Mouse (Mus musculus): ENCODE data around the gene Tnrc18. TPM values are rescaled to one million over a fixed set of nuclear protein-coding genes. Genes with fewer than 3 reads are reported as not detected.

Tnrc18 gene
- polyA plus RNA-seq, 1 experiment: 48.6 TPM

GRCm38 (mm10) chr5:142696258-142696657 is 121.2 kb downstream of the Tnrc18 start:
- Histone ChIP-seq H3K27ac (ENCODE audit: control insufficient read depth, insufficient read depth, low read length) (no peak overlapping the region), H3K27me3 (ENCODE audit: control insufficient read depth, insufficient read depth, low read length) (peaks cover 2% of the 10 kb centered on the region; the same call in 1 of the 2 replicates), H3K4me1 (replicated peaks; ENCODE audit: control insufficient read depth, insufficient read depth, low read length) (no peaks in the 10 kb centered on the region), H3K4me3 (ENCODE audit: control insufficient read depth, insufficient read depth, low read length) (no peak overlapping the region), H3K36me3 (ENCODE audit: control insufficient read depth, insufficient read depth, low read length) (no peaks in the 10 kb centered on the region)
- no peak for DNase-seq
- TF ChIP-seq CTCF (IDR thresholded peaks at IDR 0.05; ENCODE audit: borderline replicate concordance, control insufficient read depth, extremely low read depth, insufficient read depth, low read length, poor library complexity): no peak
- TF ChIP-seq POLR2A (IDR thresholded peaks at IDR 0.05; ENCODE audit: control insufficient read depth, extremely low read depth, insufficient read depth, low read length, poor library complexity): no peak
- WGBS: 57% methylated on average over 6 of the region's 6 CpGs

GRCm38 (mm10) chr5:142694627-142695340 is 122.7 kb downstream of the Tnrc18 start:
- peak; percentile 26 for DNase-seq
- 4% methylated on average over 12 of the region's 12 CpGs for WGBS
- H3K4me1 ChIP-seq (replicated peaks; ENCODE audit: control insufficient read depth, insufficient read depth, low read length): no peaks in the 10 kb centered on the region
- no peaks in the 10 kb centered on the region for H3K27me3 ChIP-seq (ENCODE audit: control insufficient read depth, insufficient read depth, low read length)
- no peaks in the 10 kb centered on the region for H3K36me3 ChIP-seq (ENCODE audit: control insufficient read depth, insufficient read depth, low read length)
- no peak overlapping the region for H3K27ac ChIP-seq (ENCODE audit: control insufficient read depth, insufficient read depth, low read length)
- no peak overlapping the region for H3K4me3 ChIP-seq (ENCODE audit: control insufficient read depth, insufficient read depth, low read length)
- no peak for TF ChIP-seq CTCF (IDR thresholded peaks at IDR 0.05; ENCODE audit: borderline replicate concordance, control insufficient read depth, extremely low read depth, insufficient read depth, low read length, poor library complexity)
- no peak for TF ChIP-seq POLR2A (IDR thresholded peaks at IDR 0.05; ENCODE audit: control insufficient read depth, extremely low read depth, insufficient read depth, low read length, poor library complexity)

GRCm38 (mm10) chr5:142693738-142694430 is 123.6 kb downstream of the Tnrc18 start:
- no peak for DNase-seq
- Histone ChIP-seq H3K4me3 (ENCODE audit: control insufficient read depth, insufficient read depth, low read length) (no peak overlapping the region), H3K27me3 (ENCODE audit: control insufficient read depth, insufficient read depth, low read length) (no peaks in the 10 kb centered on the region), H3K27ac (ENCODE audit: control insufficient read depth, insufficient read depth, low read length) (no peak overlapping the region), H3K36me3 (ENCODE audit: control insufficient read depth, insufficient read depth, low read length) (no peaks in the 10 kb centered on the region), H3K4me1 (replicated peaks; ENCODE audit: control insufficient read depth, insufficient read depth, low read length) (no peaks in the 10 kb centered on the region)
- no peak for TF ChIP-seq CTCF (IDR thresholded peaks at IDR 0.05; ENCODE audit: borderline replicate concordance, control insufficient read depth, extremely low read depth, insufficient read depth, low read length, poor library complexity)
- no peak for TF ChIP-seq POLR2A (IDR thresholded peaks at IDR 0.05; ENCODE audit: control insufficient read depth, extremely low read depth, insufficient read depth, low read length, poor library complexity)
- 48% methylated on average over 8 of the region's 8 CpGs for WGBS

GRCm38 (mm10) chr5:142692971-142693737 is 124.3 kb downstream of the Tnrc18 start:
- 83% methylated on average over 12 of the region's 12 CpGs for WGBS
- no peak for DNase-seq
- Histone ChIP-seq H3K4me1 (replicated peaks; ENCODE audit: control insufficient read depth, insufficient read depth, low read length) (no peaks in the 10 kb centered on the region), H3K36me3 (ENCODE audit: control insufficient read depth, insufficient read depth, low read length) (no peaks in the 10 kb centered on the region), H3K4me3 (ENCODE audit: control insufficient read depth, insufficient read depth, low read length) (no peak overlapping the region), H3K27me3 (ENCODE audit: control insufficient read depth, insufficient read depth, low read length) (no peaks in the 10 kb centered on the region), H3K27ac (ENCODE audit: control insufficient read depth, insufficient read depth, low read length) (no peak overlapping the region)
- no peak for TF ChIP-seq POLR2A (IDR thresholded peaks at IDR 0.05; ENCODE audit: control insufficient read depth, extremely low read depth, insufficient read depth, low read length, poor library complexity)
- no peak for TF ChIP-seq CTCF (IDR thresholded peaks at IDR 0.05; ENCODE audit: borderline replicate concordance, control insufficient read depth, extremely low read depth, insufficient read depth, low read length, poor library complexity)

GRCm38 (mm10) chr5:142692248-142692647 is 125.2 kb downstream of the Tnrc18 start, which contains the start of gene Slc29a4:
Gene Slc29a4 (plus strand): TSS chr5:142692512.
- no peak within 1 kb of the TSS for H3K27ac ChIP-seq (ENCODE audit: control insufficient read depth, insufficient read depth, low read length)
- 78% methylated on average over 14 of the region's 14 CpGs for WGBS
- no peak for DNase-seq

GRCm38 (mm10) chr5:142690343-142690742 is 127.1 kb downstream of the Tnrc18 start:
- Histone ChIP-seq H3K27me3 (ENCODE audit: control insufficient read depth, insufficient read depth, low read length) (no peaks in the 10 kb centered on the region), H3K27ac (ENCODE audit: control insufficient read depth, insufficient read depth, low read length) (no peak overlapping the region), H3K4me1 (replicated peaks; ENCODE audit: control insufficient read depth, insufficient read depth, low read length) (no peaks in the 10 kb centered on the region), H3K4me3 (ENCODE audit: control insufficient read depth, insufficient read depth, low read length) (no peak overlapping the region), H3K36me3 (ENCODE audit: control insufficient read depth, insufficient read depth, low read length) (no peaks in the 10 kb centered on the region)
- DNase-seq: no peak
- WGBS: 18% methylated on average over 3 of the region's 3 CpGs
- TF ChIP-seq CTCF (IDR thresholded peaks at IDR 0.05; ENCODE audit: borderline replicate concordance, control insufficient read depth, extremely low read depth, insufficient read depth, low read length, poor library complexity): no peak
- no peak for TF ChIP-seq POLR2A (IDR thresholded peaks at IDR 0.05; ENCODE audit: control insufficient read depth, extremely low read depth, insufficient read depth, low read length, poor library complexity)

More at GRCm38 (mm10) chr5:142692248-142692647, 125.2 kb downstream of the Tnrc18 start, which contains the start of gene Slc29a4:
- H3K27me3 ChIP-seq (ENCODE audit: control insufficient read depth, insufficient read depth, low read length): no peaks in the 10 kb centered on the region
- no peaks in the 10 kb centered on the region for H3K4me1 ChIP-seq (replicated peaks; ENCODE audit: control insufficient read depth, insufficient read depth, low read length)
- no peak within 1 kb of the TSS for H3K4me3 ChIP-seq (ENCODE audit: control insufficient read depth, insufficient read depth, low read length)
- no peak for TF ChIP-seq CTCF (IDR thresholded peaks at IDR 0.05; ENCODE audit: borderline replicate concordance, control insufficient read depth, extremely low read depth, insufficient read depth, low read length, poor library complexity)
- no peak for TF ChIP-seq POLR2A (IDR thresholded peaks at IDR 0.05; ENCODE audit: control insufficient read depth, extremely low read depth, insufficient read depth, low read length, poor library complexity)
- no peaks in the 10 kb centered on the region for H3K36me3 ChIP-seq (ENCODE audit: control insufficient read depth, insufficient read depth, low read length)
